Mouse (Mus musculus) cerebellum, adult 18-20 months (tissue): ENCODE data around the gene Cdc34.

Source experiments
- DNase-seq, 2 experiments: peaks; one replicate each; pipeline ENCODE4 v3.0.0; 2021

Cdc34 gene

GRCm38 (mm10) chr10:79671396-79672087 lies 10.5 kb upstream of the Cdc34 start:
- DNase-seq, result no peak

- DNase-seq, result peak in 1 of 2 experiments; percentile 16
These were observed 9.9 kb upstream of the Cdc34 start for GRCm38 (mm10) chr10:79672088-79672455.

GRCm38 (mm10) chr10:79673054-79673453 lies 8.9 kb upstream of the Cdc34 start:
- DNase-seq, result peak in 1 of 2 experiments; percentile 10

- DNase-seq, result peak in 1 of 2 experiments; percentile 18
These were observed 6.5 kb upstream of the Cdc34 start for GRCm38 (mm10) chr10:79675346-79676035.

- DNase-seq, result peak in 1 of 2 experiments; percentile 27
These were observed 1.1 kb upstream of the Cdc34 start for GRCm38 (mm10) chr10:79680606-79681495.

- DNase-seq, result peak in 1 of 2 experiments; percentile 39
These were observed 538 bp downstream of the Cdc34 start for GRCm38 (mm10) chr10:79682551-79682915.

- peak in 1 of 2 experiments; percentile 56 for DNase-seq
These were observed 1.1 kb downstream of the Cdc34 start for GRCm38 (mm10) chr10:79682916-79683582.

- DNase-seq, result peak; percentile 19 to 21
These were observed 2.0 kb downstream of the Cdc34 start for GRCm38 (mm10) chr10:79683726-79684640.

GRCm38 (mm10) chr10:79684770-79685600 lies 3.0 kb downstream of the Cdc34 start:
- DNase-seq, result no peak

- DNase-seq, result no peak
These were observed 4.2 kb downstream of the Cdc34 start for GRCm38 (mm10) chr10:79686219-79686618.

GRCm38 (mm10) chr10:79686691-79687090 lies 4.7 kb downstream of the Cdc34 start:
- no peak for DNase-seq

- no peak for DNase-seq
These were observed 5.5 kb downstream of the Cdc34 start for GRCm38 (mm10) chr10:79687513-79687912.

GRCm38 (mm10) chr10:79688720-79689119 lies 6.7 kb downstream of the Cdc34 start, which contains the start of gene Gzmm:
Gene Gzmm (plus strand): TSS chr10:79689020.
- DNase-seq, result no peak

GRCm38 (mm10) chr10:79689178-79689577 lies 7.2 kb downstream of the Cdc34 start:
- DNase-seq, result no peak

GRCm38 (mm10) chr10:79691986-79692548 lies 10.1 kb downstream of the Cdc34 start:
- DNase-seq, result no peak

GRCm38 (mm10) chr10:79693580-79694378 lies 11.8 kb downstream of the Cdc34 start:
- no peak for DNase-seq

GRCm38 (mm10) chr10:79694379-79694655 lies 12.3 kb downstream of the Cdc34 start:
- DNase-seq, result peak in 1 of 2 experiments; percentile 29

GRCm38 (mm10) chr10:79695231-79696128 lies 13.5 kb downstream of the Cdc34 start:
- DNase-seq, result peak; percentile 82 to 86
